Mouse (Mus musculus) erythroblast, embryonic 14.5 days (primary cell): ENCODE data around the gene Serpina3i.

Source experiments
- GATA1 ChIP-seq: IDR thresholded peaks from 2 replicates; pipeline ENCODE4 v1.6.1; 2012; ENCODE audit warnings: low read length, inconsistent platforms, mixed read lengths
- TAL1 ChIP-seq: IDR thresholded peaks from 3 replicates; pipeline ENCODE4 v1.6.1; 2012; ENCODE audit warnings: low read length, inconsistent platforms, mixed read lengths

DNA sequence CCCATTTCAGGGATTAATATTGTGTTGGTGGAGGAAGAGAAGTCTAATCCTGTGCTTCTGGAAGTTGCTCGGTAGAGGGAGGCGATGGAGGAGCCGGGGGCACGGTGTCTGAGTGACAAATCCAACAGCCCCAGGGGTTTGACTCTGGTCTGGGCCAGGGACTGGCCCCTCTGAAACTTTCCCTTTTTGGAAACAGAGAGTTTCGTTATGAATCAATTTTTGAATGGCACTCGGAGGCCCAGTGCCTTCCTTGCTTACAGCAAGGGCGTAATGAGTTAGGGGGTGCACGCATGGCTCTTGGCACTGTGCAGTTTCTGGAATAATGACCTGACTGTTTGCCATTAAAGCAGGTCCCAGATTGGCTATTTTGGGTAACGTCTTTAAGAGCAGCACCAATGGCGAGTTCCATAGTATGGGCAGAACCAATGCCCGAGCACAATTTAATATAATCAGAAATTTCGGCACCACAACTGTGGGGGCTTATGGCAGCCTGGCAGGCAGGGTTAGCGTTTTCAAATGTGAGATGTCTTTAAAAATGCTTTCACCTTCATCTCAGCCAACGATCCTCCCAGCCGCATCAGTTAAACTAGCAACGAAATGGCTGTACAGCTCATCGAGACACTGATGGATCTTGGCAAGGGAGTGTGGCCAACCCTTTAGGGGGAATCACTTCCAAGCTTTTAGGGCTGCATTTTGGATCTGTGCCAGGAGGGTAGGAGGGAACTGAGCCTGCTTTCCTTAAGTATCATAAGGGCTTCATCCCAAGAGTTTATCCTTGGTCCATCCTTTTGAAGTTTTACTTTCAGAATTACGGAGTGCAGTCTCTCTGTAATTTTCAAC is 15.5 kb downstream of the Serpina3i start:
- no peak for TF ChIP-seq GATA1
- no peak for TF ChIP-seq TAL1
